Mouse (Mus musculus): ENCODE results near the gene Kctd11. TPM values are rescaled to one million over a fixed set of nuclear protein-coding genes. Genes with fewer than 3 reads are reported as not detected.

Gene Kctd11
- polyA plus RNA-seq (2014; fragmentation: Illumina TruSeq; extraction: RNeasy Lipid Tissue Mini Kit (QIAGEN cat#74804); ENCODE audit: low read depth, low replicate concordance), result 4.2 TPM

DNA sequence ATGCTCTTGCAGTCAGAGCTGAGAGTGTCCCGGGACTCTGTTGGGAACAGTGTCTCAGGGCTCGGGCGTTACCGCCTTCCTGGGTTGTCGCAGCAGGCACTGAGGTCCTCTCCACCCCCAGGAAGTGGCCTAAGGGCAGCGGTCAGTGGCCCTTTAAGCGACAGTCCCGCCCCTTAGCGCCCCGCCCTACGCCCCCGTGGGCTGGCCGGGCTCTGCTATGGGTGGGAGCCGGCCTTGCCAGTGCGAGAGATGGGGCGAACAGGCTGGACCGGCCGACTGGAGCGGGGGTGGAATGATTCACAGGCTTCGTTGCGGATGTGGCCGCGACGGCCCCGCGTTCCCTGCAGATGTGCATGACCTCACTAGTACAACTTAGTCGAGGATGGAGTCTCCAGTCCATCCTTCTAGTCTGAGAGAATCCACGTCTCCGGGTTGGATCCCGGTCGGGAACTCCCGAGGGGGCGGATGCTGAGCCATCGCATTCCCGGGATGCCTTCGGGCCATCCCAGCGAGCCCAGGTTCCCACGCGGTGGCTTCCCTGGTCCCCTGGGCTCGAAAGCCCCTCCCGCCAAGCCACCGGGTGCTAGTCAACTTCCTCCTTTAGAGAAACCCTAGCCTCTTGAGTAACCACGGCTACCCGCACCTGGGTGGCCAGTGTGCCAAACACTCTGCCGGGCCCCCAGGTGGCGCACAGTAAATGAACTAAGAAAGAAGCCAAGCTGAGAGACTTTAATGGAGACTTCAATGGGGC, at the start of gene Kctd11:
Kctd11 (minus strand) TSS at position 554 of the 751 bp plus-strand sequence.

DNA sequence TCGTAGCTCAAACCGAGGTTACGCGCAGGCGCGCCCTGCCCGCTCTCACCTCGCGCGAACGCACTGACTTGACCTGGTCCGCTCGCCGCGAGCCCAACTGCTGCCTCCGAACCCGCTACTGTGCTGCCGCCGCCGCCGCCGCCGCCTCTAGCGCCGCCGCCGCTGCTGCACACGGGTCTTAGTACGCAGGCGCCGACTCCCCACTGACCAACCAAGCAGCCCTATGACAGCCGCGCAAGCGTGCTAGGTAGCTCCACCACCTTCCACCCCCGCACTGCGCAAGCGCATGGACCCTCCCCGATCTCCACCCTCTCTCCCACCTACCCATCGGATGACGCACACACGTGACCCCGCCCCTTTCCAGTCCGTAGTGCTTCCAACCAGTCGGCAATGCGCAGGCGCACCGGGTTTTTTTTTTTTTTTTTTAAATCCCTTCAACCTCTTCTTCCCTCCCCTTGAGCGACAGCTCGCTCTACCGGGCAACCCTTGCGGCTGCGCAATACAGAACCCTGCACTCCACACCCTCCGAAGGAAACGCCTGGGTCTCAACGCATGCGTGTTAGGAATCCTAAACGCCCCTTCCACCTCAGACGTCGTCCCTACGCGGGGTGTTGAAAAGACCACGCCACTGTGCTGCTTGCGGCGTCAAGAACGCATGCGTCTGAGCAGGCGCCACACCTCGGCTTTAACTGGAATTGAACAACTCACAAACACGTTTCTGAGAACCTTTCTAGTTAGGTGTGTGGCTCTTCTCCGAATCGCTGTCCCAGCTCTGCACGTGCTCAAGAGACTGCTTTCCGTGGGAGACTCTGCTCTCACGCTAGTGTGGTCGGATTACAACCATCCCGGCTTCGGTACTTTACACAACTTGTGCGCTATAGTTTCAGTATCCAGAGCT, 40.2 kb upstream of the Kctd11 start, which contains the start of gene Eif5a:
Eif5a (minus strand) TSS at position 845 of the 898 bp plus-strand sequence.

DNA sequence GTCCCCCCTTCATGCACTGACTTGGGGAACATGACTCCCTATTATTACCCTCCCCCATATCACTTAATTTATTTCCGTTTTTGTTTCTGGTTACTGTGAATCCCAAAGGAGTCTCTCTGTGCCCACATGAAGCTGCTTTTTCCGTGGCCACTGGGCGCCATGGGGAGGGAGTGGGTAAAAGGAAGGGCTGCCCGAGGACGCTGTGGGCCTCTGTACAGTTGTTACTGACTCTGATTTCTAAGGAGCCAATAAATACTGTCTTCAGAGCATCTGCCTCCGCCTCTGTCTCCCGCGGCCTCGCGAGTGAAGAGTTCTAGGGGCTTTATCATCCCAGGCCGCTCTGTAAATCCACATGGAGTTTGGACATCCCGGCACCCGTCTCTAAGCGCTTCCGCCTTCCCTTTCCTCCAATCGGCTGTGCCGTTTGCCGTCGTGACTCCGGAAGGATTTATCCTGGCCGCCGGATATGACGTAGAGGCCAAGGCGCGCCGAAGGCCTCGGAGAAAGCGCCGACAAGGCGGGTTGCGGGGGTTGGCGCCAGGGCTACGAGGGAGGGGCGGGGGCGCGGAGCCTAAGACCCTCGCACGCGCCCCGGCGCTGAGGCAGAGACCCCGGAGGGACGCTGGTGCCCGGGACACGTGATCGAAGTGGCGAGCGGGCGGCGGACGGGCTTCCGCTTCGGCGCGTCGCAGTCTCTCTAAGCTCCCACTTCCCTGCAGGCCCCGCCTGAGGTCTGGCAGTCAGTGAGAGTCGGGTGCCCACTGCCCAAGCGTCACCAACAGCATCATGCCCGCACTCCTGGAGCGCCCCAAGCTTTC, 32.6 kb upstream of the Kctd11 start, which contains the start of gene Gps2:
Gps2 (plus strand) TSS at position 335 of the 818 bp plus-strand sequence.

GRCm38 (mm10) chr11:69900471-69901405, 19.5 kb upstream of the Kctd11 start, which contains the start of the genes 2810408A11Rik and Neurl4:
Gene 2810408A11Rik (minus strand): TSS chr11:69900987.
Gene Neurl4 (plus strand): TSS chr11:69901072.

DNA sequence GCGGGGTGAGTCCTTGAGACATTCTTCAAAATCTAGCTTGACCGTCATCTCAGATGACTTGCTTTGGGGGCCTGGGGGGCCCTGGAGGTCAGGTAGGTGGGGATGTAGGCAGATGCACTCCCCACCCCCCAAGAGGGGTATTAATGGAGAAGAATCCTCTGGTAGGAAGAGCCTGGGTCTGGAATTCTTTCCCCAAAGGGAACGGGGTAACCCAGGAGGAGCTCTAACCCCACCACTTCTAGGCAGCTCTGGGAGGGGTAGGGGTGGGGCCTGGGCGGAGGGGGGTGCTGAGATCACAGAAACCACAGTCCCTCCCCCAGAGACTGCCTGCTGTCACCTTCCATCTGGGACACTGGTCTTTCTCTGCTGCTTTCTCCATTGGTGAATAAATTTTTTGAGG, 14.1 kb upstream of the Kctd11 start, which contains the start of gene Acap1:
Acap1 (minus strand) TSS at position 249 of the 400 bp plus-strand sequence.

DNA sequence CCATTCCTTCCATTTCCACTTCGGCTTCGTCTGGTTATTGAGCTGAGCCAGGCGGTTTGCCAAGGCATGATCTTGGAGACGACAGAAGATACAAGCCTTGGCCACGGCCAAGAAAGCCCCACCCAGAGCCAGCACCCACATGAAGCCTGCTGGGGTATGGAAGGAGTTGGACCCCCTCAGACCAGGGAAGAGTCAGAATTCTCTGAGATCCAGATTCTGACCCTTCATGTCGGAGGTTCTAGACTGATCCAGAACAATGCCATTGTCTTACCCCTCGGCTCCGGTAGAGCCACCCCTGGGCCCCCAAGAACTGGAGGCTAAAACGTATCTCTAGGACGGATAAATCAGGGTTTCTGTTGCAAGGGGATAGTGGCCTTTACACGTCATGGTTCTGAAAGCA, 3.3 kb downstream of the Kctd11 start, which contains the start of gene Tmem95:
Tmem95 (minus strand) TSS at position 141 of the 400 bp plus-strand sequence.

GRCm38 (mm10) chr11:69858113-69858998, 22.9 kb downstream of the Kctd11 start, which contains the start of gene Tnk1:
Gene Tnk1 (minus strand): TSS chr11:69858730.

GRCm38 (mm10) chr11:69846198-69846680, 35.0 kb downstream of the Kctd11 start, which contains the start of gene Plscr3:
Gene Plscr3 (plus strand): TSS chr11:69846376.

GRCm38 (mm10) chr11:69837952-69838713, 43.1 kb downstream of the Kctd11 start, which contains the start of gene Tmem256:
Gene Tmem256 (plus strand): TSS chr11:69838514.

GRCm38 (mm10) chr11:69837604-69837951, 43.6 kb downstream of the Kctd11 start, which contains the start of gene Nlgn2:
Gene Nlgn2 (minus strand): TSS chr11:69837784.

Other genes starting within 250 kb of the Kctd11 start
- gene Fxr2, start 248.4 kb downstream of the Kctd11 start, polyA plus RNA-seq (2014; fragmentation: Illumina TruSeq; extraction: RNeasy Lipid Tissue Mini Kit (QIAGEN cat#74804); ENCODE audit: low read depth, low replicate concordance), result 102 TPM
- gene Sox15, start 226.1 kb downstream of the Kctd11 start, polyA plus RNA-seq (2014; fragmentation: Illumina TruSeq; extraction: RNeasy Lipid Tissue Mini Kit (QIAGEN cat#74804); ENCODE audit: low read depth, low replicate concordance), result not detected
- 26.2 TPM for gene Mpdu1, start 218.8 kb downstream of the Kctd11 start, polyA plus RNA-seq (2014; fragmentation: Illumina TruSeq; extraction: RNeasy Lipid Tissue Mini Kit (QIAGEN cat#74804); ENCODE audit: low read depth, low replicate concordance)
- 10.7 TPM for gene Cd68, start 215.3 kb downstream of the Kctd11 start, polyA plus RNA-seq (2014; fragmentation: Illumina TruSeq; extraction: RNeasy Lipid Tissue Mini Kit (QIAGEN cat#74804); ENCODE audit: low read depth, low replicate concordance)
- gene Eif4a1, start 209.0 kb downstream of the Kctd11 start, polyA plus RNA-seq (2014; fragmentation: Illumina TruSeq; extraction: RNeasy Lipid Tissue Mini Kit (QIAGEN cat#74804); ENCODE audit: low read depth, low replicate concordance), result 274 TPM
- 55.9 TPM for gene Senp3, start 199.3 kb downstream of the Kctd11 start, polyA plus RNA-seq (2014; fragmentation: Illumina TruSeq; extraction: RNeasy Lipid Tissue Mini Kit (QIAGEN cat#74804); ENCODE audit: low read depth, low replicate concordance)
- 3.4 TPM for gene Tnfsf13, start 195.6 kb downstream of the Kctd11 start, polyA plus RNA-seq (2014; fragmentation: Illumina TruSeq; extraction: RNeasy Lipid Tissue Mini Kit (QIAGEN cat#74804); ENCODE audit: low read depth, low replicate concordance)
- gene Tnfsf12, start 185.6 kb downstream of the Kctd11 start, polyA plus RNA-seq (2014; fragmentation: Illumina TruSeq; extraction: RNeasy Lipid Tissue Mini Kit (QIAGEN cat#74804); ENCODE audit: low read depth, low replicate concordance), result 19.9 TPM
- gene Tnfsfm13, start 185.3 kb downstream of the Kctd11 start, polyA plus RNA-seq (2014; fragmentation: Illumina TruSeq; extraction: RNeasy Lipid Tissue Mini Kit (QIAGEN cat#74804); ENCODE audit: low read depth, low replicate concordance), result 10.4 TPM
- gene Polr2a, start 122.8 kb downstream of the Kctd11 start, polyA plus RNA-seq (2014; fragmentation: Illumina TruSeq; extraction: RNeasy Lipid Tissue Mini Kit (QIAGEN cat#74804); ENCODE audit: low read depth, low replicate concordance), result 20.8 TPM
- gene Slc35g3, start 119.4 kb downstream of the Kctd11 start, polyA plus RNA-seq (2014; fragmentation: Illumina TruSeq; extraction: RNeasy Lipid Tissue Mini Kit (QIAGEN cat#74804); ENCODE audit: low read depth, low replicate concordance), result not detected
- gene Zbtb4, start 115.5 kb downstream of the Kctd11 start, polyA plus RNA-seq (2014; fragmentation: Illumina TruSeq; extraction: RNeasy Lipid Tissue Mini Kit (QIAGEN cat#74804); ENCODE audit: low read depth, low replicate concordance), result 24.0 TPM
- gene Chrnb1, start 85.5 kb downstream of the Kctd11 start, polyA plus RNA-seq (2014; fragmentation: Illumina TruSeq; extraction: RNeasy Lipid Tissue Mini Kit (QIAGEN cat#74804); ENCODE audit: low read depth, low replicate concordance), result 7.0 TPM
- 3.8 TPM for gene Fgf11, start 79.5 kb downstream of the Kctd11 start, polyA plus RNA-seq (2014; fragmentation: Illumina TruSeq; extraction: RNeasy Lipid Tissue Mini Kit (QIAGEN cat#74804); ENCODE audit: low read depth, low replicate concordance)
- gene Tmem102, start 75.8 kb downstream of the Kctd11 start, polyA plus RNA-seq (2014; fragmentation: Illumina TruSeq; extraction: RNeasy Lipid Tissue Mini Kit (QIAGEN cat#74804); ENCODE audit: low read depth, low replicate concordance), result not detected
- not detected for gene Gm39566, start 66.1 kb downstream of the Kctd11 start, polyA plus RNA-seq (2014; fragmentation: Illumina TruSeq; extraction: RNeasy Lipid Tissue Mini Kit (QIAGEN cat#74804); ENCODE audit: low read depth, low replicate concordance)
- not detected for gene Spem2, start 62.9 kb downstream of the Kctd11 start, polyA plus RNA-seq (2014; fragmentation: Illumina TruSeq; extraction: RNeasy Lipid Tissue Mini Kit (QIAGEN cat#74804); ENCODE audit: low read depth, low replicate concordance)
- not detected for gene Spem1, start 59.2 kb downstream of the Kctd11 start, polyA plus RNA-seq (2014; fragmentation: Illumina TruSeq; extraction: RNeasy Lipid Tissue Mini Kit (QIAGEN cat#74804); ENCODE audit: low read depth, low replicate concordance)
- gene Nlgn2, start 43.6 kb downstream of the Kctd11 start, polyA plus RNA-seq (2014; fragmentation: Illumina TruSeq; extraction: RNeasy Lipid Tissue Mini Kit (QIAGEN cat#74804); ENCODE audit: low read depth, low replicate concordance), result 5.0 TPM
- 282 TPM for gene Tmem256, start 42.9 kb downstream of the Kctd11 start, polyA plus RNA-seq (2014; fragmentation: Illumina TruSeq; extraction: RNeasy Lipid Tissue Mini Kit (QIAGEN cat#74804); ENCODE audit: low read depth, low replicate concordance)
- 23.8 TPM for gene Plscr3, start 35.0 kb downstream of the Kctd11 start, polyA plus RNA-seq (2014; fragmentation: Illumina TruSeq; extraction: RNeasy Lipid Tissue Mini Kit (QIAGEN cat#74804); ENCODE audit: low read depth, low replicate concordance)
- gene Tnk1, start 22.7 kb downstream of the Kctd11 start, polyA plus RNA-seq (2014; fragmentation: Illumina TruSeq; extraction: RNeasy Lipid Tissue Mini Kit (QIAGEN cat#74804); ENCODE audit: low read depth, low replicate concordance), result not detected
- not detected for gene Tmem95, start 3.4 kb downstream of the Kctd11 start, polyA plus RNA-seq (2014; fragmentation: Illumina TruSeq; extraction: RNeasy Lipid Tissue Mini Kit (QIAGEN cat#74804); ENCODE audit: low read depth, low replicate concordance)
- 0.81 TPM for gene Acap1, start 14.1 kb upstream of the Kctd11 start, polyA plus RNA-seq (2014; fragmentation: Illumina TruSeq; extraction: RNeasy Lipid Tissue Mini Kit (QIAGEN cat#74804); ENCODE audit: low read depth, low replicate concordance)
- 2.9 TPM for gene 2810408A11Rik, start 19.6 kb upstream of the Kctd11 start, polyA plus RNA-seq (2014; fragmentation: Illumina TruSeq; extraction: RNeasy Lipid Tissue Mini Kit (QIAGEN cat#74804); ENCODE audit: low read depth, low replicate concordance)
- 37.7 TPM for gene Neurl4, start 19.7 kb upstream of the Kctd11 start, polyA plus RNA-seq (2014; fragmentation: Illumina TruSeq; extraction: RNeasy Lipid Tissue Mini Kit (QIAGEN cat#74804); ENCODE audit: low read depth, low replicate concordance)
- gene Gps2, start 32.5 kb upstream of the Kctd11 start, polyA plus RNA-seq (2014; fragmentation: Illumina TruSeq; extraction: RNeasy Lipid Tissue Mini Kit (QIAGEN cat#74804); ENCODE audit: low read depth, low replicate concordance), result 44.4 TPM
- gene Eif5a, start 40.6 kb upstream of the Kctd11 start, polyA plus RNA-seq (2014; fragmentation: Illumina TruSeq; extraction: RNeasy Lipid Tissue Mini Kit (QIAGEN cat#74804); ENCODE audit: low read depth, low replicate concordance), result 482 TPM
- 32.3 TPM for gene Ybx2, start 54.4 kb upstream of the Kctd11 start, polyA plus RNA-seq (2014; fragmentation: Illumina TruSeq; extraction: RNeasy Lipid Tissue Mini Kit (QIAGEN cat#74804); ENCODE audit: low read depth, low replicate concordance)
- 385 TPM for gene Slc2a4, start 66.8 kb upstream of the Kctd11 start, polyA plus RNA-seq (2014; fragmentation: Illumina TruSeq; extraction: RNeasy Lipid Tissue Mini Kit (QIAGEN cat#74804); ENCODE audit: low read depth, low replicate concordance)
- gene Cldn7, start 83.4 kb upstream of the Kctd11 start, polyA plus RNA-seq (2014; fragmentation: Illumina TruSeq; extraction: RNeasy Lipid Tissue Mini Kit (QIAGEN cat#74804); ENCODE audit: low read depth, low replicate concordance), result 0.58 TPM
- gene Ctdnep1, start 99.8 kb upstream of the Kctd11 start, polyA plus RNA-seq (2014; fragmentation: Illumina TruSeq; extraction: RNeasy Lipid Tissue Mini Kit (QIAGEN cat#74804); ENCODE audit: low read depth, low replicate concordance), result 146 TPM
- gene Elp5, start 101.1 kb upstream of the Kctd11 start, polyA plus RNA-seq (2014; fragmentation: Illumina TruSeq; extraction: RNeasy Lipid Tissue Mini Kit (QIAGEN cat#74804); ENCODE audit: low read depth, low replicate concordance), result 52.8 TPM
- 418 TPM for gene Gabarap, start 109.7 kb upstream of the Kctd11 start, polyA plus RNA-seq (2014; fragmentation: Illumina TruSeq; extraction: RNeasy Lipid Tissue Mini Kit (QIAGEN cat#74804); ENCODE audit: low read depth, low replicate concordance)
- gene Phf23, start 114.4 kb upstream of the Kctd11 start, polyA plus RNA-seq (2014; fragmentation: Illumina TruSeq; extraction: RNeasy Lipid Tissue Mini Kit (QIAGEN cat#74804); ENCODE audit: low read depth, low replicate concordance), result 25.3 TPM
- 5.6 TPM for gene Dvl2, start 119.2 kb upstream of the Kctd11 start, polyA plus RNA-seq (2014; fragmentation: Illumina TruSeq; extraction: RNeasy Lipid Tissue Mini Kit (QIAGEN cat#74804); ENCODE audit: low read depth, low replicate concordance)
- 1,086 TPM for gene Acadvl, start 134.0 kb upstream of the Kctd11 start, polyA plus RNA-seq (2014; fragmentation: Illumina TruSeq; extraction: RNeasy Lipid Tissue Mini Kit (QIAGEN cat#74804); ENCODE audit: low read depth, low replicate concordance)
- gene Dlg4, start 135.5 kb upstream of the Kctd11 start, polyA plus RNA-seq (2014; fragmentation: Illumina TruSeq; extraction: RNeasy Lipid Tissue Mini Kit (QIAGEN cat#74804); ENCODE audit: low read depth, low replicate concordance), result 3.2 TPM
- gene Asgr1, start 172.7 kb upstream of the Kctd11 start, polyA plus RNA-seq (2014; fragmentation: Illumina TruSeq; extraction: RNeasy Lipid Tissue Mini Kit (QIAGEN cat#74804); ENCODE audit: low read depth, low replicate concordance), result 0.50 TPM
- 0.68 TPM for gene Asgr2, start 211.2 kb upstream of the Kctd11 start, polyA plus RNA-seq (2014; fragmentation: Illumina TruSeq; extraction: RNeasy Lipid Tissue Mini Kit (QIAGEN cat#74804); ENCODE audit: low read depth, low replicate concordance)
- 16.8 TPM for gene Mgl2, start 248.9 kb upstream of the Kctd11 start, polyA plus RNA-seq (2014; fragmentation: Illumina TruSeq; extraction: RNeasy Lipid Tissue Mini Kit (QIAGEN cat#74804); ENCODE audit: low read depth, low replicate concordance)

All from heart, adult 10 weeks (tissue).